Mouse (Mus musculus): ENCODE data around the gene Gm20388.

DNA sequence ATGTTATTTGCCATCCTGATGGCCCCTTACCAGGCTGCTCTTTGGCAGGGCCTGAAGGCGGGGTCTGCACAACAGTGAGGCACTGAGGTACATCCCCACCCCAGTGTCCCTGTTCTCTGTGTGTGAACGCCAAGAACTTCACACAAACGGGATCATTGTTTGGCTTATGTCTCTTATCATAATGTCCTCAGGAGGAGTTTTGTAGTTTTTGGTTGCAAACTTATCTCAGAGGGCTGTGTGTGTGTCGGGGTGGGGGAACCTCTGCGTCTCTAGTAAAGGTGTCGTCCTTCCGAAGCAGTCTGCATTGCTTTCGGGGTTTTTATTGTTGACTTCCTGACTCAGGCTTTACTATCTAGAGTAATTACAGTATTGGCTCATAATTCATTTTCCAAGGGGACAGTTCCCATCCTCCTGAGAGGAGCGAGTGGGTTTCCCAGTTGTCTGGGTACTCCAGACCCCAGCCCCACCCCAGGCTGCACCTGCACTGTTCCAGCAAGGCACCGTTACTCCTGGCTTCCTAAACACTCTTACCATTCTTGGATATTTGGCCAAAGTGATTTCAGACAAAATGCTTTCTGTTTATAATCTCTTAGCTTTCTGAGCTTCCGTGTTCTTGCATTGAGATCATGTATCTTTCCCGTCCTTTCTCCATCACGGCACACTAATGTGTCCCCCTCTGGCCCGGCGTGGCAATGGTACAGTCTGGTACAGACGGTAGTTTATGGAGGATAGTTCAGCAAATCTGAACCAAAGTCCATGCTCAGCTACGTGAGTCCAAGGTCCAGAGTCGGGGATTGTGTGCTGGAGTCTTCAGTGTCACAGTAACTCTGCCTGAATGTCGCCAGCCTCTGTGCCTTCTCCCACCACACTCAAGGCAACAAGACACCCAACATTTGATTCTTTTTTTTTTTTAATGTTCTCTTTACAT is 3909.3 kb downstream of the Gm20388 start:
- TF ChIP-seq GATA2 (IDR thresholded peaks at IDR 0.05; ENCODE audit: borderline replicate concordance, low read depth, low read length): no peak
- no peak for TF ChIP-seq CTCF (IDR thresholded peaks at IDR 0.05; ENCODE audit: low read depth, low read length)
- no peak for TF ChIP-seq POLR2AphosphoS5 (IDR thresholded peaks at IDR 0.05; ENCODE audit: insufficient replicate concordance, low read depth, low read length)
- TF ChIP-seq GATA1 (IDR thresholded peaks at IDR 0.05; ENCODE audit: borderline replicate concordance, low read length): no peak
- no peak for TF ChIP-seq TAL1 (conservative IDR thresholded peaks at IDR 0.05; ENCODE audit: low read depth, low read length)

All from G1E (cell line).